Mouse (Mus musculus): ENCODE data around the gene Mad1l1. TPM values are rescaled to one million over a fixed set of nuclear protein-coding genes. Genes with fewer than 3 reads are reported as not detected.
A peak's percentile ranks its signal among the peaks of the same experiment; 100 is the strongest.

Gene Mad1l1
- polyA plus RNA-seq, 1 experiment from 2014 or later: 33.2 TPM

DNA sequence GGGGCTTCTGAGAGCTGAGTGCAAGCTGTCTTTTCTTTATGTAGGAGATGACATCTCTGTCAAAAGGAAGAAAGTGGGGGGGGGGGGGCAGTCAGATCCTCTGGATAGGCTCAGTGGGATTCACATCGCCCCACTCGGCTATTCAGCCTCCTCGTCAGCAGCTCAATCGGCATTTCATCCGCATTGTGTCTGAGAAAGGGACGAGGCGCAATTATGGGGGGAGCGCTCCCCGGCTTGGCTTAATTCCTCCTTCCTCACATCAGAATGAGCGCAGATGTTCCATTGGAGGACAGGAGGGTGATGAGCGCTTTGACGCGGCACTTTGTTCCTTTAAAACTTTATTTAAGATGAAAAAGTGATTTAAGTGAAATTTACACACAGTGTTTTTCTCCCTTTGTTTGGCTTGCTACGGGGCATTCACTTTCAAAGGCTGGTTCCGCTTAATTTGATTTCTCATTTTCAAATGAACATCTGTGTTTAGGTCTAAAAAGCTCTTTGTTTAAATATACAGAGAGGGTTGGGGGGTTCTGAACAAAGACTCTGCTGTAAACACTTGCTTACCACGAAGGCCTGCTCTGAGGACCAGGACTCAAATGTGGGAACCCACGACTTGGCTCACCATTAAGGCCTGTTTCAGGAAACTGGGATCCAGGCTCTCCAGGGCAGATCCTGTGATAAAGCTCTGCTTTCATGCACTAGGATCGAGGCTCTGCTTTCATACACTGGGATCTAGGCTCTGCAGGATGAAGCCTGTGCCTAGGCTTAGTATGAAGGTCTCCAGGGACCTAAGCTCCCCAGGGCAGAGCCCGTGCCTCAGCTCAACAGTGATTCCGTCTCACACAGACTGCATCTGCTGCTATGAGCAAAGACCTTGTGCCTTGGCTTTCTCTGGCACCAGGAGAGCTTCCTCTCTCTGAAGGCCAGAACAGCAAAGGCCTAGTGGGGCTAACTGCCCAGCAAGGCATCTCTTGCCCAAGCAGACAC lies 98.0 kb downstream of the Mad1l1 start:
- H3K27me3 ChIP-seq: no peaks in the 10 kb centered on the region
- H3K36me3 ChIP-seq: no peaks in the 10 kb centered on the region
- H3K9ac ChIP-seq: no peak overlapping the region
- H3K27ac ChIP-seq: peak overlapping the region; percentile 77
- no peak; the same call in 1 of the 2 replicates for ATAC-seq (ENCODE audit: low FRiP score)
- H3K9me3 ChIP-seq: no peaks in the 10 kb centered on the region
- H3K4me2 ChIP-seq: no peak overlapping the region
- H3K4me1 ChIP-seq (replicated peaks): peaks cover 55% of the 10 kb centered on the region
- WGBS: 19% methylated on average over 20 of the region's 20 CpGs
- no peak overlapping the region for H3K4me3 ChIP-seq

GRCm38 (mm10) chr5:140221016-140221650 lies 100.2 kb downstream of the Mad1l1 start:
- Histone ChIP-seq H3K36me3 (no peaks in the 10 kb centered on the region), H3K9ac (no peak overlapping the region), H3K9me3 (no peaks in the 10 kb centered on the region), H3K4me3 (no peak overlapping the region), H3K27me3 (no peaks in the 10 kb centered on the region), H3K27ac (no peak overlapping the region), H3K4me2 (no peak overlapping the region), H3K4me1 (replicated peaks) (peaks cover 56% of the 10 kb centered on the region)
- no peak for ATAC-seq (ENCODE audit: low FRiP score)
- WGBS: 68% methylated on average over 3 of the region's 3 CpGs

- peaks cover 53% of the 10 kb centered on the region for H3K4me1 ChIP-seq (replicated peaks)
- H3K36me3 ChIP-seq: no peaks in the 10 kb centered on the region
- H3K4me2 ChIP-seq: no peak overlapping the region
- no peaks in the 10 kb centered on the region for H3K9me3 ChIP-seq
- H3K4me3 ChIP-seq: no peak overlapping the region
- no peak for ATAC-seq (ENCODE audit: low FRiP score)
- no peak overlapping the region for H3K9ac ChIP-seq
- no peak overlapping the region for H3K27ac ChIP-seq
- no peaks in the 10 kb centered on the region for H3K27me3 ChIP-seq
- 100% methylated on average over 1 of the region's 1 CpGs for WGBS
These were observed 102.1 kb downstream of the Mad1l1 start for GRCm38 (mm10) chr5:140219252-140219651.

DNA sequence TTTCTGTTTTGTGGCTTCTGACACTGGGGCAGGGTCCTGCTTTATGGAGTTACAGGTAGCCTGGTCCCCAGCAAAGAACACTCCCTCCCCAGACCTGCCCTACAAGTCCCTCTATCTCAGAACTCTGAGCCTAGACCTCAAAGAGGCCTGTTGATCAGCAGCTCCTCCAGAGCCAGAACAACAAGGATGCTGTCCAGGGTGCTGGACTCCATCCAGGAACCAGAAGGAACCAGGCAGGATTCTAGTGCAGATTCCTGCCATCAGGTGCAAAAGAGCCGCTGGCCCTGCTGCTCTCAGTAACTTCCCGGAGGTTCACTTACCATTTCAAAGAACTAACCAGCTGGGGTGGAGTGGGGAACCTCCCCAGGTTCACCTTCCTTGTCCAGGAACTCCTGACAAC lies 103.5 kb downstream of the Mad1l1 start:
- Histone ChIP-seq H3K4me3 (no peak overlapping the region), H3K9me3 (no peaks in the 10 kb centered on the region), H3K9ac (no peak overlapping the region), H3K4me2 (no peak overlapping the region), H3K27me3 (no peaks in the 10 kb centered on the region), H3K4me1 (replicated peaks) (peaks cover 40% of the 10 kb centered on the region), H3K27ac (no peak overlapping the region), H3K36me3 (no peaks in the 10 kb centered on the region)
- WGBS: 49% methylated on average over 2 of the region's 2 CpGs
- ATAC-seq (ENCODE audit: low FRiP score): no peak

DNA sequence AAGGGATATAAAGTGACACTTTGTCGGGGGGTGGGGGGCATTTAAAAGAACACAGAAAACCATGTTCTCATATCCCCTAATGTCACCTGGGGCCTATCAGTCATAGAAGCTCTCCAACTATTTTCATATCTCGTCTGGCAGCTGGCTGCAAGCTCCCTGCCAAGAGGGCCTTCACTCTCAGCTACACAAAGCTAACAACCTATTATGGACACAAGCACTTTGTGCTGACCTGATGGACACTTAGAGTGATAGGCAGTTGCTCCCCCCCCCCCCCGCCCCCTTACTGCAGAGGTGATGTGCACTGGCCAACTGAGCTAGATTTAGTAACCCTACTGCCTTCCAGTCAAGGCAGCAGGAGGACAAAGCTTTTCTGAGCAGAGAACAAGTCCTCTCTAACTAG lies 104.3 kb downstream of the Mad1l1 start:
- ATAC-seq (ENCODE audit: low FRiP score): no peak
- H3K4me3 ChIP-seq: no peak overlapping the region
- H3K4me1 ChIP-seq (replicated peaks): peaks cover 37% of the 10 kb centered on the region
- no peaks in the 10 kb centered on the region for H3K9me3 ChIP-seq
- no peaks in the 10 kb centered on the region for H3K27me3 ChIP-seq
- H3K9ac ChIP-seq: no peak overlapping the region
- no peak overlapping the region for H3K4me2 ChIP-seq
- no peaks in the 10 kb centered on the region for H3K36me3 ChIP-seq
- 86% methylated on average over 3 of the region's 3 CpGs for WGBS
- H3K27ac ChIP-seq: no peak overlapping the region

GRCm38 (mm10) chr5:140215471-140216087 lies 105.8 kb downstream of the Mad1l1 start:
- no peak overlapping the region for H3K27ac ChIP-seq
- no peaks in the 10 kb centered on the region for H3K36me3 ChIP-seq
- WGBS: 82% methylated on average over 4 of the region's 4 CpGs
- no peak for ATAC-seq (ENCODE audit: low FRiP score)
- H3K4me2 ChIP-seq: no peak overlapping the region
- H3K4me3 ChIP-seq: no peak overlapping the region
- H3K27me3 ChIP-seq: no peaks in the 10 kb centered on the region
- no peaks in the 10 kb centered on the region for H3K9me3 ChIP-seq
- H3K9ac ChIP-seq: no peak overlapping the region
- H3K4me1 ChIP-seq (replicated peaks): peaks cover 23% of the 10 kb centered on the region

- Histone ChIP-seq H3K4me3 (no peak overlapping the region), H3K9ac (no peak overlapping the region), H3K9me3 (no peaks in the 10 kb centered on the region), H3K4me2 (no peak overlapping the region), H3K27ac (no peak overlapping the region), H3K36me3 (no peaks in the 10 kb centered on the region), H3K27me3 (no peaks in the 10 kb centered on the region), H3K4me1 (replicated peaks) (peaks cover 20% of the 10 kb centered on the region)
- WGBS: 88% methylated on average over 4 of the region's 4 CpGs
- no peak for ATAC-seq (ENCODE audit: low FRiP score)
These were observed 108.4 kb downstream of the Mad1l1 start for GRCm38 (mm10) chr5:140213001-140213400.

- peaks cover 24% of the 10 kb centered on the region for H3K4me1 ChIP-seq (replicated peaks)
- H3K27me3 ChIP-seq: no peaks in the 10 kb centered on the region
- H3K9ac ChIP-seq: no peak overlapping the region
- H3K9me3 ChIP-seq: no peaks in the 10 kb centered on the region
- WGBS: 76% methylated on average over 6 of the region's 6 CpGs
- H3K27ac ChIP-seq: no peak overlapping the region
- H3K4me3 ChIP-seq: no peak overlapping the region
- H3K36me3 ChIP-seq: no peaks in the 10 kb centered on the region
- no peak for ATAC-seq (ENCODE audit: low FRiP score)
- no peak overlapping the region for H3K4me2 ChIP-seq
These were observed 110.8 kb downstream of the Mad1l1 start for GRCm38 (mm10) chr5:140210417-140211184.

GRCm38 (mm10) chr5:140208743-140209409 lies 112.5 kb downstream of the Mad1l1 start:
- H3K36me3 ChIP-seq: no peaks in the 10 kb centered on the region
- 48% methylated on average over 19 of the region's 19 CpGs for WGBS
- peaks cover 24% of the 10 kb centered on the region for H3K4me1 ChIP-seq (replicated peaks)
- H3K9ac ChIP-seq: 0 out of 2 replicates have a peak overlapping the region, but pooled peaks have one; percentile 9
- no peaks in the 10 kb centered on the region for H3K9me3 ChIP-seq
- H3K4me2 ChIP-seq: no peak overlapping the region
- H3K4me3 ChIP-seq: no peak overlapping the region
- no peaks in the 10 kb centered on the region for H3K27me3 ChIP-seq
- peak overlapping the region; percentile 3; the same call in 1 of the 2 replicates for H3K27ac ChIP-seq
- ATAC-seq (ENCODE audit: low FRiP score): no peak

DNA sequence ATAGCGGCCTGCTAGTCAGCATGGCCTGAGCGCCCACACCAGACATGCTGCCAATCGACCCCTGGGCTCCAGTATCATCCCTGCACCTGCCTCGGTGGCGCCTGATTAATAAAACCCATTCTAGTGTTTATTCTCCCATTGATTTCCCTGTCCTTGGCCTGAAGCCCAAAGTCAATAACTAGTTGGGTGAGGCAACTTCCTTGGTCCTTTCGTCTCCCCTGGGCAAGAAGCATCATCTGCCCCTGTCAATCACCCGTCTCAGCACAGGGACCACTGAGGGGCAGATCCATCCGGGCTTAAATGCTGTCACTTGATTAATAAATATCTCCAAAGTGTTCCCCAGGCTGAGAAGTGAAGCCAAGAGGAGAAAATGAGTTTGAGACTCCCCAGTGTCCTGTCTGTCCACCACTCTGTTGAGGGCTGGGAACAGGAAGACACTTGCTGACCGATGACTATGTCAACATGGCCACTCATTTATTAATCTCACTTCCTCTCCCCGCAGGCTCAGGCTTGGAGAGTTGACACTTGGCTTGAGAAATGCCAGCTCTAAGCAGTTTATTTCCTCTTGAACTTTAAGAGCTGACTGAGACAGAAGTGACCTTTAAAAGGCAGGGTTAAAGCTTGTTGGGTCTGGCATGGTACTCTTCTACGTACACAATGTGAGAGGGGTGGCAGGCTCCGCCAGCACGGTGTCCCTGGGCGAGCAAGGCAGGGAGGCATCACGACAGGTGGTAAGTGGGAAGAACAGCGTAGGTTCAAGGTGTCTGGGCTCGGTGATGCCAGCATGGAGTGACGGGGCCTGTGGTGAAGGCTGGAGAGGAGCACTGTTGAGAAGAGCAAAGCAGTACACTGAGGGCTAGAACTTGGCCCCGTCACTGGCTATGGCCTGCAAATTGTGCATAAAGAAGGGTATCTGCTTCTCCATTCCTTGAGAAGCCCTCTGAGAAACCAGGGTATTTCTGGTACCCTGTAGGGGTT lies 114.3 kb downstream of the Mad1l1 start:
- Histone ChIP-seq H3K4me3 (no peak overlapping the region), H3K4me2 (no peak overlapping the region), H3K27ac (no peak overlapping the region), H3K36me3 (no peaks in the 10 kb centered on the region), H3K9me3 (no peaks in the 10 kb centered on the region), H3K9ac (no peak overlapping the region), H3K27me3 (no peaks in the 10 kb centered on the region), H3K4me1 (replicated peaks) (peaks cover 24% of the 10 kb centered on the region)
- ATAC-seq (ENCODE audit: low FRiP score): no peak
- 82% methylated on average over 19 of the region's 19 CpGs for WGBS

- no peaks in the 10 kb centered on the region for H3K27me3 ChIP-seq
- peaks cover 24% of the 10 kb centered on the region for H3K4me1 ChIP-seq (replicated peaks)
- no peaks in the 10 kb centered on the region for H3K36me3 ChIP-seq
- WGBS: 92% methylated on average over 2 of the region's 2 CpGs
- no peak overlapping the region for H3K9ac ChIP-seq
- no peaks in the 10 kb centered on the region for H3K9me3 ChIP-seq
- no peak overlapping the region for H3K4me3 ChIP-seq
- no peak overlapping the region for H3K27ac ChIP-seq
- no peak for ATAC-seq (ENCODE audit: low FRiP score)
- no peak overlapping the region for H3K4me2 ChIP-seq
These were observed 115.4 kb downstream of the Mad1l1 start for GRCm38 (mm10) chr5:140205991-140206390.

Measured in hindbrain, embryonic 13.5 days (tissue).